Mouse (Mus musculus) heart, embryonic 16.5 days (tissue): Measurements from ENCODE around the gene Slc1a2. TPM values are rescaled to one million over a fixed set of nuclear protein-coding genes. Genes with fewer than 3 reads are reported as not detected.

Source experiments
- ATAC-seq: fragments of 200-750 bp; cut with Nextera tagmentation; replicated peaks from 2 replicates; pipeline ENCODE4 v1.8.0; 2017; ENCODE audit warnings: moderate number of reproducible peaks; ENCODE audit not compliant: insufficient read depth, low FRiP score; ENCODE audit errors: extremely low read depth
- H3K27ac ChIP-seq: fragments of 300-500 bp; sonication (generic); 2 replicates; pipeline ENCODE4 v1.5.1; 2014; ENCODE audit warnings: mild to moderate bottlenecking, low read length, control low read depth, moderate library complexity
- H3K27me3 ChIP-seq: fragments of 300-500 bp; sonication (generic); 2 replicates; pipeline ENCODE4 v1.6.1; 2014; ENCODE audit warnings: low read length, mixed read lengths; ENCODE audit not compliant: control insufficient read depth, insufficient read depth
- H3K36me3 ChIP-seq: fragments of 300-500 bp; sonication (generic); 2 replicates; pipeline ENCODE4 v1.6.1; 2014; ENCODE audit not compliant: control insufficient read depth, insufficient read depth
- H3K4me1 ChIP-seq: fragments of 300-500 bp; sonication (generic); 2 replicates; pipeline ENCODE4 v1.6.1; 2014; ENCODE audit warnings: low read length, mixed read lengths; ENCODE audit not compliant: control insufficient read depth, insufficient read depth
- H3K4me2 ChIP-seq: fragments of 300-500 bp; sonication (generic); 2 replicates; pipeline ENCODE4 v1.6.1; 2014; ENCODE audit warnings: low read depth, mild to moderate bottlenecking, control low read depth, low read length
- H3K4me3 ChIP-seq: fragments of 300-500 bp; sonication (generic); 2 replicates; pipeline ENCODE4 v1.5.1; 2014; ENCODE audit warnings: mild to moderate bottlenecking, control low read depth, low read length
- H3K9ac ChIP-seq: fragments of 300-500 bp; sonication (generic); 2 replicates; pipeline ENCODE4 v1.6.1; 2014; ENCODE audit warnings: low read length, control low read depth
- H3K9me3 ChIP-seq: fragments of 300-500 bp; sonication (generic); replicated peaks from 2 replicates; pipeline ENCODE4 v1.6.1; 2016; ENCODE audit warnings: low read length; ENCODE audit not compliant: control insufficient read depth
- WGBS: fragments of 180-500 bp; shearing (Covaris S2); extraction: QIAGEN DNeasy Blood & Tissue Kit; methylation state at CpG from one replicate; pipeline ENCODE4 v1.1.7; 2014; 5-methylcytosine and 5-hydroxymethylcytosine counted together
- polyA plus RNA-seq: library from polyadenylated mRNA; unstranded; fragments of >200 nt; fragmentation: Nextera tagmentation; extraction: Ambion mirVana; gene quantifications from 2 replicates; pipeline ENCODE4 v1.2.1, GENCODE M21; 2015

The Slc1a2 gene
- polyA plus RNA-seq, 1 experiment from 2014 or later = 0.32 TPM

DNA sequence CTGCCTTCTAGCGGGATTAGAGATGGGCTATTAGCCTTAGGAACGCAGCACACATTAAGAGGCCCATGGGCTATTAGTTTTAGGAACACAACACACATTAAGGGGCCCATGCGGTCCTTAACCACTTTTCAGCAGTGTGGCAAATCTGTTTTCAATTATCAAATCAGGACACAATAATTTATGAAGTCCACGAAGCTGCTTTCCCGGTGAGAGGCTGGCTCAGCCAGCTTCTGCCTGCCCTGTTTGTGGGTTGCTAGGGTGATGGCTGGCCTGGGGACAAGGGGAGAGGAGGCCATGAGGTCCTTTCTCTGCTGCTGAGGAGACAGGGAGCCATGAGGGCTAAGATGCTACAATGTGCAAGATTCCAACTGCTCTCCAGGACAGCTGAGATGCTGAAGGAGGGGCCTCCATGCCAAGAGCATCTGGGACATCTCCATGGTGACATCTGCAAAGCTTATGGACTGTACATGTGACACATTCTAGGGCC, 161.8 kb downstream of the Slc1a2 start:
- H3K9me3 ChIP-seq = no peaks in the 10 kb centered on the region

DNA sequence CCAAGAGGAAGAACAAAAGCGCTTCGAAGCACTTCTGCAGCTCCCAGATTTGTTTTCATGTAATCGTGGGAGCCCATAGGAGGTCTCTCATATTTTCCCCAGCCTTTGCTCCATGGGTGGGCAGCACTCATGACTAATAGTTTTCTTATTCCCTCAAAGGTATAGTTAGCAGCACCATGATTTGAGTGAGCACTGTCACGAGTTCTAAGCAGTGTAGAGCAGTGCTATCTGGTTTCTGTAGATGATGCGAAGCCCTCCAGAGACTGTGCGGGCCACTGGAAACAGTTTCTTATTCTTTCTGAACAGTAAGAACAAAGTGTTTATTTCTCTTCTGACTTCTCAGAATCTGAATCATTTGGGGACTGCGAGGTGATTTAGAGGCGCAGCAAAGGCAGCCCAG, 162.3 kb downstream of the Slc1a2 start:
- Histone ChIP-seq H3K27me3 (no peaks in the 10 kb centered on the region), H3K9me3 (no peaks in the 10 kb centered on the region), H3K36me3 (no peaks in the 10 kb centered on the region), H3K4me3 (no peak overlapping the region), H3K27ac (no peak overlapping the region), H3K9ac (no peak overlapping the region), H3K4me1 (no peaks in the 10 kb centered on the region), H3K4me2 (no peak overlapping the region)
- no peak for ATAC-seq
- 83% methylated on average over 8 of the region's 8 CpGs for WGBS

More for the DNA sequence above, 161.8 kb downstream of the Slc1a2 start:
- WGBS = 83% methylated on average over 5 of the region's 5 CpGs
- no peak overlapping the region for H3K9ac ChIP-seq
- H3K4me3 ChIP-seq = no peak overlapping the region
- no peaks in the 10 kb centered on the region for H3K36me3 ChIP-seq
- no peaks in the 10 kb centered on the region for H3K4me1 ChIP-seq
- H3K27me3 ChIP-seq = no peaks in the 10 kb centered on the region
- no peak for ATAC-seq
- no peak overlapping the region for H3K27ac ChIP-seq
- H3K4me2 ChIP-seq = no peak overlapping the region

DNA sequence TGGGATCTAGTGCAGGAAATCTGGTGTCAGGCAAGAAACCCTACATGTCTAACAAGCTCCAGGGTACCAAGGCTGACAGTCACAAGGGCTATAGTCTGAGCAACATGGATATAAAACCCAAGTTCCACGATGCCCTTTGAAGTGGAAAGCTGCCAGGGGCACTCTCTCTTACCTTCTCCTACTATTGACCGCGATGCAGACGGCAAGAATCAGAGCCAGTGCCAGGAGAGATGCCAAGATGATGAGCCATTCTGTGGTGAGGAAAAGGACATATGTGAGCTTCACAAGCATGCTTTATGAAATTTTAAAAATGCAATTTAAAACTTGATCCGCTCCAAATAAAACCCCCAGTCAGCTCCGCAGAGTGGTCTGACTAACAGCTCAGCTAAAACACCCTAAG, 163.6 kb downstream of the Slc1a2 start:
- no peaks in the 10 kb centered on the region for H3K4me1 ChIP-seq
- H3K27ac ChIP-seq = no peak overlapping the region
- no peaks in the 10 kb centered on the region for H3K27me3 ChIP-seq
- no peak overlapping the region for H3K4me2 ChIP-seq
- no peaks in the 10 kb centered on the region for H3K36me3 ChIP-seq
- no peak for ATAC-seq
- H3K9ac ChIP-seq = no peak overlapping the region
- H3K9me3 ChIP-seq = no peaks in the 10 kb centered on the region
- no peak overlapping the region for H3K4me3 ChIP-seq
- 97% methylated on average over 6 of the region's 6 CpGs for WGBS

DNA sequence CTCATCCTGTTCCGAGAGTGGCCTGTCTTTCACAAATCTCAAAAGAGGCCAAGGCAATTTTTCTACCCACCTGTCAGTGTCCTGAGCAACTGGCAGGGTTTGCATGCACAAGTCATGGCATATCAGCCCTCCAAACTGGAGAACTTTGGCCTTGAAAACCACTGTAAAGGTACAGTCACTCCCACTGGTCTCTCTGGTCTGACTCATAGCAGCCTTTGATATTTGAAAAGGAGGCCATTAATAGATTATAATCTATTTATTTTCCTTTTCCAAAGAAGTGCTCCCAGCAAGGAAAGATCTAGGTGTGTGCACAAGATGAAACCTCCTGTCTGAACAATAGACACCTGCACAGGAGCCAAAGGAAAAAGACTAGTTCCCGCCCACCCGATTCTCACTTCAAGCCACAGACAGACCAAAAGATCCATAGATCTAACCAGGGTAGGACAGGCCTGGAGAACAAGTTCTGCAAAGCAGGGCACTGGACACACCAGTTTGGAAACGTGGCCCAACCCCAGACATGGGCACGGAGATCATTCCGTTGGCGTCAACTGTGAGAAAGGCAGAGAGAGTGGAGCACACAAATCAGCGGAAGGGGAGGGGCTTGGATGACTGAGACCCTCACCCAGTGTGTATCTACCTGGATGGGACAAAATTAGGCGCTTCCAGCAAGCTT, 167.6 kb downstream of the Slc1a2 start:
- H3K36me3 ChIP-seq = 0 out of 2 replicates have a peak, but pooled peaks cover 3% of the 10 kb centered on the region
- H3K9ac ChIP-seq = no peak overlapping the region
- no peaks in the 10 kb centered on the region for H3K27me3 ChIP-seq
- H3K4me1 ChIP-seq = no peaks in the 10 kb centered on the region
- H3K4me2 ChIP-seq = no peak overlapping the region
- no peak overlapping the region for H3K27ac ChIP-seq
- H3K4me3 ChIP-seq = no peak overlapping the region
- no peak for ATAC-seq
- 95% methylated on average over 9 of the region's 9 CpGs for WGBS
- no peaks in the 10 kb centered on the region for H3K9me3 ChIP-seq

DNA sequence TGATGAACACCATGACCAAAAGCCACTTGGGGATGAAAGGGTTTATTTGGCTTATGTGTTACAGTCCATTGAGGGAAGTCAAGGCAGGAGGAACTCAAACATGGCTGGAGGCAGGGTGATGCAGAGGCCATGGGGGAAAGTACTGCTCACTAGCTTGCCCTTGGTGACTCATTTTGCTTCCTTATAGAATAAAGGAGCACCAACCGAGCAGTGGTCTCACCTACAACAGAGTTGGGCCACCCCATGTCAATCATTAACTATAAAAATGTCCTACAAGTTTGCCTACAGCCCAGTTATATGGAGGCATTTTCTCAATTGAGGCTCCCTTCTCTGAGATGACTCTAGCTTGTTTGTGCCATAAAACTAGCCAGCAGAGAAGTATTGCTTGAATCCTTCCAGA, 169.4 kb downstream of the Slc1a2 start:
- H3K9ac ChIP-seq = no peak overlapping the region
- no peak overlapping the region for H3K27ac ChIP-seq
- WGBS = 68% methylated on average over 1 of the region's 1 CpGs
- ATAC-seq = no peak
- H3K4me2 ChIP-seq = no peak overlapping the region
- no peaks in the 10 kb centered on the region for H3K27me3 ChIP-seq
- H3K4me3 ChIP-seq = no peak overlapping the region
- no peaks in the 10 kb centered on the region for H3K9me3 ChIP-seq
- 0 out of 2 replicates have a peak, but pooled peaks cover 3% of the 10 kb centered on the region for H3K36me3 ChIP-seq
- no peaks in the 10 kb centered on the region for H3K4me1 ChIP-seq

DNA sequence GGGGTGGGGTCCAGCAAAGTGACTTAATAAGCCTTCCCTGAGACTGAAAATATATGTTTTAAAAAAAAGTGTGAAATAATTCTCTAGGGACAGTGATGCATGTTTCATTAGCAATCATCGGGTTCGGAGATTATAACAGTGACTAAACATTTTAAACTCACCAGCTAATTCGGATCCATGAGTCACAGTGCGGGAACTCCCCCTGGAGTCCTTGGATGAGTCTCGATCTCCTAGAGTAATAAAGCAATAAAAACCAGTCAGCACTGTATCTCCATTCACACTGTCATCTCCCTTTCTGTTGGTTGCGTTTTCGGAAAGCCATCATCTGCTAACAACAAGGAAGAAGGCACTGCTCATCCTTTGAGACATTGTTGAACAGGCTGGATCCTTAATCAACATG, 169.9 kb downstream of the Slc1a2 start:
- no peak overlapping the region for H3K27ac ChIP-seq
- H3K27me3 ChIP-seq = no peaks in the 10 kb centered on the region
- H3K4me2 ChIP-seq = no peak overlapping the region
- no peaks in the 10 kb centered on the region for H3K4me1 ChIP-seq
- no peak overlapping the region for H3K9ac ChIP-seq
- H3K4me3 ChIP-seq = no peak overlapping the region
- H3K36me3 ChIP-seq = 0 out of 2 replicates have a peak, but pooled peaks cover 3% of the 10 kb centered on the region
- H3K9me3 ChIP-seq = no peaks in the 10 kb centered on the region
- 88% methylated on average over 7 of the region's 7 CpGs for WGBS
- no peak for ATAC-seq

DNA sequence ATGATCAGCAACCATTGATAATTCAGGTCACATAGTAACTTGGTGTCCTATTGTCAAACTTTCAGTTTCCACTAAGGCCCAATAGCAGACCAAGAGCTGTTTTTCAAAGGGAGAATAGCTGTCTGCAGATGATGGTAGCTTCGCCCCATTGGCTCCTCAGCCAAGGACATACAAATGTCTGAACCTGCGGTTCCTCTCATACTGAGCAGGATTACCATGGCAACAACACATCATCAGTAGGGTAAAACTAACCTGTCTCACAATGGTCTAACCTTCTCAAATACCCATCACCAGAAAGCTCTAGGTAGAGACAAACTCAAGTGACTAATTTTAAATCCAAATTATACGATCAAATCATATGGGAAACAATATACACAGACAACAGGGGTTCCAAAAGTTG, 170.7 kb downstream of the Slc1a2 start:
- Histone ChIP-seq H3K36me3 (0 out of 2 replicates have a peak, but pooled peaks cover 3% of the 10 kb centered on the region), H3K9me3 (no peaks in the 10 kb centered on the region), H3K27ac (no peak overlapping the region), H3K4me3 (no peak overlapping the region), H3K9ac (no peak overlapping the region), H3K27me3 (no peaks in the 10 kb centered on the region), H3K4me2 (no peak overlapping the region), H3K4me1 (no peaks in the 10 kb centered on the region)
- WGBS = 85% methylated on average over 3 of the region's 3 CpGs
- peak; percentile 69; the same call in 1 of the 2 replicates for ATAC-seq

DNA sequence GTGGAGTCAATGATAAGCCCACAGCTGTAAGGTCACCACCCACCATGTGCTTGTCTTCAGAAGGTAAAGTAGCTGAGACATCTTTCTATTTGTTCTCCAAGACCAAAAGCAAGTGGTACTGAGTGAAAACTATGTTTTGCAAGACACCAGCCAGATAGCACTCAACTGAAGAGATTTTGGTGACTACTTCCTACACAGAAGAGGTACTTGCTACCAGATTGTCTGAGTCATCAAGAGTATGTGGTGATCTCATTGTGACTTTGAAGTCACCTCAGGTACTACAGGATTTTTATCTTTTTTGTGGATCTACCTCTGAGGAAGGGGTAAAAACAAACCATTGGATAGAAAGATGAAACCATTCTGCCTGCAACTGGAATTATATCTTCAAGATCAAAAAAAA, 173.1 kb downstream of the Slc1a2 start:
- no peaks in the 10 kb centered on the region for H3K9me3 ChIP-seq
- no peaks in the 10 kb centered on the region for H3K27me3 ChIP-seq
- no peak overlapping the region for H3K9ac ChIP-seq
- no peak overlapping the region for H3K4me3 ChIP-seq
- no peak overlapping the region for H3K4me2 ChIP-seq
- no peak for ATAC-seq
- 0 out of 2 replicates have a peak, but pooled peaks cover 3% of the 10 kb centered on the region for H3K36me3 ChIP-seq
- no peak overlapping the region for H3K27ac ChIP-seq
- H3K4me1 ChIP-seq = no peaks in the 10 kb centered on the region

DNA sequence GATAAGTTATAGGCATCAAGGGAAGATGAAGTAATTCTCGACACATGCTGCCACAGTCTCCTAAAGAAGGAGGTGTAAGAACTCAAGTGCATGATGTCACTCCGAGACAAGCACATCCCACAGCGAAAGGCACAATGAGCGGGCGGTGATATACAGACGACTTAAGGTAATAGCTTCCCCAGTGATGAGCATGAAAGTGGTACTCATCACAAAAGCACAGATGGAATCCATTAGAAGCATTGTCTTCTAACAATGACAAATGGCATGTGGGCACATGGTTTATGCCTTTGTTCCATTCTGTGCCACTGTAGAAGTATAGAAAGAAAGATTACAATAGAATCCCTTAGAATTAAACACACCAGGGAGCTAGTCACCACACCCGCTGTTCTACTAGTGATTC, 179.7 kb downstream of the Slc1a2 start:
- no peak overlapping the region for H3K27ac ChIP-seq
- H3K4me2 ChIP-seq = no peak overlapping the region
- no peak overlapping the region for H3K9ac ChIP-seq
- H3K4me1 ChIP-seq = no peaks in the 10 kb centered on the region
- H3K27me3 ChIP-seq = no peaks in the 10 kb centered on the region
- no peaks in the 10 kb centered on the region for H3K9me3 ChIP-seq
- H3K36me3 ChIP-seq = no peaks in the 10 kb centered on the region
- WGBS = 88% methylated on average over 7 of the region's 7 CpGs
- H3K4me3 ChIP-seq = no peak overlapping the region
- no peak for ATAC-seq
